ENCODE assay signal across 20 mouse cellular contexts in genomic region chr2:68479823-68480222, GRCm38 (mm10). TPM values are rescaled to one million over a fixed set of nuclear protein-coding genes. Genes with fewer than 3 reads are reported as not detected.
DNase-seq lines count a peak whose midpoint lies in the region; ATAC-seq and TF ChIP-seq lines count a peak whose summit lies in the region.
"Had no signal": no experiment of that assay in that cellular context is flagged by ENCODE, and none has a peak within 500 bp of the region (broad histone marks: within the 10 kb centered on the region; RNA-seq: fewer than 3 reads in every experiment).

No protein-coding gene starts in this region.

- TF ChIP-seq EP300 in heart, adult 2 months (IDR thresholded peaks at IDR 0.05; ENCODE audit: insufficient read depth, low read depth, low read length), result no peak

- H3K4me2 ChIP-seq in neural tube, embryonic 13.5 days, result no peak overlapping the region
- H3K4me2 ChIP-seq in neural tube, embryonic 15.5 days, result no peak overlapping the region
- H3K4me2 ChIP-seq: embryonic facial prominence, embryonic 12.5 days; heart, embryonic 11.5 days; hindbrain, embryonic 13.5 days; limb, embryonic 15.5 days; midbrain, embryonic 12.5 days had no signal

- TF ChIP-seq POLR2A in heart, adult 2 months (IDR thresholded peaks at IDR 0.05; ENCODE audit: insufficient read depth, low read depth, low read length), result no peak

- H3K27ac ChIP-seq in heart, adult 2 months, result no peak overlapping the region
- H3K27ac ChIP-seq in neural tube, embryonic 13.5 days (replicated peaks), result peak overlapping the region; percentile 38
- H3K27ac ChIP-seq in neural tube, embryonic 15.5 days (replicated peaks), result no peak overlapping the region
- H3K27ac ChIP-seq: embryonic facial prominence, embryonic 12.5 days; hindbrain, embryonic 13.5 days; kidney, postnatal 0 days; limb, embryonic 15.5 days; midbrain, embryonic 12.5 days had no signal

- intact Hi-C loops in heart, adult 2 months (cut with DNase I), result no loop called here

- TF ChIP-seq CTCF in heart, adult 2 months (IDR thresholded peaks at IDR 0.05), result no peak

- no peaks in the 10 kb centered on the region; the same call in 1 of the 2 replicates for H3K4me1 ChIP-seq in heart, adult 2 months (ENCODE audit: control insufficient read depth, insufficient read depth, low read length)
- H3K4me1 ChIP-seq in neural tube, embryonic 13.5 days (replicated peaks), result peaks cover 8% of the 10 kb centered on the region
- no peaks in the 10 kb centered on the region for H3K4me1 ChIP-seq in neural tube, embryonic 15.5 days
- H3K4me1 ChIP-seq: embryonic facial prominence, embryonic 12.5 days; limb, embryonic 15.5 days; midbrain, embryonic 12.5 days had no signal

- peaks cover 1% of the 10 kb centered on the region; the same call in 1 of the 2 replicates for H3K27me3 ChIP-seq in heart, adult 2 months (ENCODE audit: control insufficient read depth, insufficient read depth, low read length)
- no peaks in the 10 kb centered on the region for H3K27me3 ChIP-seq in neural tube, embryonic 13.5 days
- peaks cover under 1% of the 10 kb centered on the region; the same call in 1 of the 2 replicates for H3K27me3 ChIP-seq in neural tube, embryonic 15.5 days (replicated peaks)
- H3K27me3 ChIP-seq: embryonic facial prominence, embryonic 12.5 days; hindbrain, embryonic 13.5 days; limb, embryonic 15.5 days; midbrain, embryonic 12.5 days had no signal

- 90% methylated on average over 10 of the region's 10 CpGs for WGBS in heart, adult 2 months
- WGBS in neural tube, embryonic 13.5 days, result 76% methylated on average over 10 of the region's 10 CpGs
- 63% methylated on average over 10 of the region's 10 CpGs for WGBS in neural tube, embryonic 15.5 days

- no peaks in the 10 kb centered on the region for H3K9me3 ChIP-seq in neural tube, embryonic 13.5 days
- H3K9me3 ChIP-seq in neural tube, embryonic 15.5 days (replicated peaks), result no peaks in the 10 kb centered on the region
- H3K9me3 ChIP-seq: embryonic facial prominence, embryonic 12.5 days; hindbrain, embryonic 13.5 days; limb, embryonic 15.5 days; midbrain, embryonic 12.5 days had no signal

- no peaks in the 10 kb centered on the region for H3K79me2 ChIP-seq in heart, adult 2 months (replicated peaks; ENCODE audit: control insufficient read depth, insufficient read depth, low read length)

- H3K9ac ChIP-seq in heart, adult 2 months (ENCODE audit: low read depth, low read length), result no peak overlapping the region
- H3K9ac ChIP-seq in neural tube, embryonic 13.5 days, result no peak overlapping the region
- H3K9ac ChIP-seq in neural tube, embryonic 15.5 days (replicated peaks), result no peak overlapping the region
- H3K9ac ChIP-seq: embryonic facial prominence, embryonic 12.5 days; hindbrain, embryonic 13.5 days; limb, embryonic 15.5 days; midbrain, embryonic 12.5 days had no signal

- DNase-seq in heart, adult 11 months, result peak; percentile 83
- DNase-seq in heart, adult 2 months, result no peak
- DNase-seq in neural tube, embryonic 10.5 days (ENCODE audit: extremely low spot score, low spot score), result no peak
- peak; percentile 93 for DNase-seq in cerebellum, adult 9-10 months
- no peak for DNase-seq in urinary bladder, postnatal 4 days (ENCODE audit: low spot score in 2 of 2)
- DNase-seq in lung, postnatal 4 days, result no peak
- DNase-seq: adrenal gland, postnatal 25 days; B cell, adult 2 months; heart, postnatal 10 days had no signal

- no peak for ATAC-seq in neural tube, embryonic 13.5 days (ENCODE audit: low read depth)
- peak; percentile 63 for ATAC-seq in neural tube, embryonic 15.5 days (ENCODE audit: low FRiP score)
- ATAC-seq: intestine, postnatal 0 days; lung, postnatal 0 days had no signal

- H3K36me3 ChIP-seq in heart, adult 2 months (ENCODE audit: control insufficient read depth, insufficient read depth, low read length), result no peaks in the 10 kb centered on the region
- H3K36me3 ChIP-seq in neural tube, embryonic 13.5 days, result no peaks in the 10 kb centered on the region
- no peaks in the 10 kb centered on the region for H3K36me3 ChIP-seq in neural tube, embryonic 15.5 days
- H3K36me3 ChIP-seq: embryonic facial prominence, embryonic 12.5 days; hindbrain, embryonic 13.5 days; limb, embryonic 15.5 days; midbrain, embryonic 12.5 days had no signal

- no peak overlapping the region for H3K4me3 ChIP-seq in heart, adult 2 months
- no peak overlapping the region for H3K4me3 ChIP-seq in neural tube, embryonic 13.5 days
- no peak overlapping the region for H3K4me3 ChIP-seq in neural tube, embryonic 15.5 days (replicated peaks)
- H3K4me3 ChIP-seq: embryonic facial prominence, embryonic 12.5 days; erythroblast, embryonic 14.5 days; hindbrain, embryonic 13.5 days; limb, embryonic 15.5 days; midbrain, embryonic 12.5 days had no signal

RNA-seq across cellular contexts. Expression of gene Stk39, which starts 7.8 kb away (rescaled TPM):
- total RNA-seq in heart, adult 2 months (2021), result 10 to 100 TPM; 80.9 to 85.2 TPM
- polyA plus RNA-seq in heart, adult 2 months (2012; rRNA removed), result 26.4 and 34.2 TPM in 2 replicates
- 34.5 and 35.8 TPM in 2 replicates for polyA plus RNA-seq in neural tube, embryonic 13.5 days (2015; fragmentation: Nextera tagmentation; extraction: Ambion mirVana)
- 26.4 and 27.3 TPM in 2 replicates for polyA plus RNA-seq in neural tube, embryonic 15.5 days (2015; fragmentation: Nextera tagmentation; extraction: Ambion mirVana)
- polyA plus RNA-seq: erythroblast, embryonic 14.5 days had no signal

Comparison
In these comparisons a context has a peak if more than half of its experiments do, and no peak if none do; other contexts are left out.
1. DNase-seq: peak in heart, adult 11 months (single experiment) and cerebellum, adult 9-10 months (single experiment); none in heart, adult 2 months (0 of 2), neural tube, embryonic 10.5 days (single experiment), urinary bladder, postnatal 4 days (0 of 2) and lung, postnatal 4 days (0 of 2).